Mouse (Mus musculus): ENCODE measurements around the gene Ankrd2. TPM values are rescaled to one million over a fixed set of nuclear protein-coding genes. Genes with fewer than 3 reads are reported as not detected.

Gene Ankrd2
- polyA plus RNA-seq (2015; fragmentation: Nextera tagmentation; extraction: Ambion mirVana): not detected in 2 replicates

DNA sequence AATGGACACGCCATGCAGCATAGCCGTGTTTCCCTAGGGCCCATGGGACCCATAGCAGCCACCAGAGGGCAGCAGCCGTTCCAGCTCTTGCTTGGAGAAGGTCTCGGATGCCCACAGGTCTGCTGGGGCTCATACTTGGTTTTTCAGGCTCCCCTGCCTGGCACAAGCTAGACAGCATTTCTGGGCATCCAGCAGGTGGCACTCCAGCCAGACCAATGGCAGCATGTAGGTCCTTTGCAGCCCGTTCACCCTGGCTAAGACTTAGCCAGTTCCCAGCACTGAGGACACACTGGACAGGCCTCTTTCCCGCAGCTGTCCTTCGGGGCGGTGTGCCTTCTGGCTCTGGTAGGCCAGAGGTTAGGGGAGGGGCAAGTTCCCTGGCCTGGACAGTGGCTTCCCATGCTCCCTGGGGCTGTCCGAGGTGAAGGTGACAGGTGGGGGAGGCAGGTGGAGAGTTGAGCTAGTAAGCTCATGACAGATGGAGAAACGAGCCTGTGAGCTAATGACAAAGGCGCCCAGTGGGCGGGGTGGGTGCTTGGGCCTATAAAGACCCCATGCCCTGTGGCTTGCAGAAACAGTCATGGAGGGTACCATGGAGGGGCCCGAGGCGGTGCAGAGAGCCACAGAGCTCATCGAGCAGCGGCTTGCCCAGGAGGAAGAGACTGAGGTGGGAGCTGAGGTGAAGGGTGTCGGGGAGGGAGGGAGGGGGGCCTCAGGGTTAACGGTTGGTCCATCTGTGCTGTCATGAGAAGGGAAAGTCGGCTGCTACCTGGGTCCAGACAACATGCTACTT lies at the start of gene Ankrd2:
TSS of gene Ankrd2 (plus strand) at position 545 of the 793 bp plus-strand sequence.
- H3K4me3 ChIP-seq: no peak within 1 kb of the TSS
- no peaks in the 10 kb centered on the region for H3K9me3 ChIP-seq
- H3K9ac ChIP-seq: no peak within 1 kb of the TSS
- H3K27ac ChIP-seq (replicated peaks): no peak within 1 kb of the TSS
- H3K4me2 ChIP-seq: no peak within 1 kb of the TSS
- peaks cover 21% of the 10 kb centered on the region for H3K27me3 ChIP-seq (replicated peaks)
- peaks cover 24% of the 10 kb centered on the region for H3K4me1 ChIP-seq
- 0 out of 2 replicates have a peak, but pooled peaks have one; percentile 34 for ATAC-seq (ENCODE audit: extremely low read depth, insufficient number of reproducible peaks, low FRiP score, low TSS enrichment)
- peaks cover 27% of the 10 kb centered on the region for H3K36me3 ChIP-seq
- WGBS: 62% methylated on average over 19 of the region's 19 CpGs

DNA sequence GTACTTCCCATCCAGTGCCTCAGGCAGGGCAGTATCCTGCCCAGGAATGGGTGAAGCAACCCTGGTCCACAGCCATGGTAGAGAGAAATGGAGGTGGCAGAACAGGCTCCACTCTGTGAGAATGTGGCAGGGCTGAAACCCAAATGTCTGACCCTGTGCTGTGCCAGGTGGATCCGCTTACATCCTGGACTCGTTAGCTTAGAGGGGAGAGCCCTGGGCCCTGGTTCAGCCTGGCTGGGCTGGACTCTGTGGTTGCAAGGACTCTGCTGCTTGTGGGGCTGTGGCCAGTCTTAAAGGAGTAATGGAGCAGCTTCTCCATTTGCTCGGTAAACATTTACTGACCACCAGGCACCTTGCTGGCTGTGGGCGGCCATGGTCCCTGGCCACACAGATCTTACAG lies 48.6 kb upstream of the Ankrd2 start:
- ATAC-seq (ENCODE audit: extremely low read depth, insufficient number of reproducible peaks, low FRiP score, low TSS enrichment): no peak
- WGBS: 85% methylated on average over 4 of the region's 4 CpGs

DNA sequence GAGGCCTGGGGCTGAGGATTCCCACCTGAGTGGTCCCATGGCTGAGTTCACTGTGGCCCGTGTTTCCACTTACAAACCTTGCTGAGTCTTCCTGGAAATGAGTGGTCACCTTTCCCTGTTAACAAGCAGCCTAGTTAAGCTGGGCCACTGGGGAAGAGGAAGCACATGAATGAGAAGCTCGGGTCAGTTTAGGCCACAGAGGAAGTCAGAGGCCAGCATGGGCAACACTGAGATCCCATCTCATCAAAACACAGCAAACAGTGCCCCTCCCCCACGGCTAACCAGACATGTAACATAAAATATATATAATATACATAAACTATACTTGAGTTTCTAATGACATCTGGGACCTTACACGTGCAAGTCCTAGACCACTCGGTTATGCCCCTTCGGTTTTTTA lies 46.0 kb upstream of the Ankrd2 start:
- ATAC-seq (ENCODE audit: extremely low read depth, insufficient number of reproducible peaks, low FRiP score, low TSS enrichment): no peak
- WGBS: 76% methylated on average over 6 of the region's 6 CpGs
- Histone ChIP-seq H3K9me3 (no peaks in the 10 kb centered on the region), H3K27ac (replicated peaks) (no peak overlapping the region), H3K4me1 (peaks cover 25% of the 10 kb centered on the region), H3K27me3 (replicated peaks) (no peaks in the 10 kb centered on the region), H3K4me2 (no peak overlapping the region), H3K36me3 (no peaks in the 10 kb centered on the region), H3K9ac (no peak overlapping the region), H3K4me3 (no peak overlapping the region)

More for the DNA sequence above, 48.6 kb upstream of the Ankrd2 start:
- Histone ChIP-seq H3K4me2 (no peak overlapping the region), H3K27ac (replicated peaks) (no peak overlapping the region), H3K4me3 (no peak overlapping the region), H3K9ac (no peak overlapping the region), H3K4me1 (peaks cover 24% of the 10 kb centered on the region), H3K27me3 (replicated peaks) (no peaks in the 10 kb centered on the region), H3K36me3 (no peaks in the 10 kb centered on the region), H3K9me3 (no peaks in the 10 kb centered on the region)

DNA sequence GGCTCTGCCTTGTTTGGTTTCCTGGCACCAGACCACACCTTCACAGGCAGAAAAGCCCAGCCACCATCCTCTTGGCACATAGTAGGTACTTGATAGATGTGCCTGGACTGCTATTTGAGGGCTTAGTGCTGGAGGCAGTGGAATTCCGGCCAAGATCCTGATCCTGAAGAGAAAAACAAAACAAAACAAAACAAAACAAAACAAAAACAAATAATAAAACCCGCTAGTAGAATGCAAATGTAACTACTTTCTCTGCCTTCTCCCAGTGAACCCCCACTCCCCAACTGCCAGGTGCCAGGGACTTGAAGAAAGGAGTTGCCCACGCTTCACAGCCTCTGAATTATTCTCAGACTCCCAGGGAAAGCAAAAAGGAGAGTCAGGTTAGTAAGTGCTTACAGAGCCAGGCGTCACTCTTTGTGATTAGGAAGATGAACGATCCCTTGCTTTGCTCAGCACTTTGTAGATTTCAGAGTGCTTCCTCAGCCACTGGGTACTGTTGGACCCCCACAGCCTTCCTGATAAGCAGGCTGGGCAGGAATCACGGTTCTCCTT lies 43.8 kb upstream of the Ankrd2 start:
- no peak overlapping the region for H3K4me2 ChIP-seq
- H3K9ac ChIP-seq: peak overlapping the region; percentile 29; the same call in 1 of the 2 replicates
- no peaks in the 10 kb centered on the region for H3K36me3 ChIP-seq
- H3K4me3 ChIP-seq: no peak overlapping the region
- peaks cover 45% of the 10 kb centered on the region for H3K4me1 ChIP-seq
- no peak for ATAC-seq (ENCODE audit: extremely low read depth, insufficient number of reproducible peaks, low FRiP score, low TSS enrichment)
- H3K27me3 ChIP-seq (replicated peaks): no peaks in the 10 kb centered on the region
- WGBS: 38% methylated on average over 6 of the region's 6 CpGs
- no peaks in the 10 kb centered on the region for H3K9me3 ChIP-seq
- H3K27ac ChIP-seq (replicated peaks): no peak overlapping the region

DNA sequence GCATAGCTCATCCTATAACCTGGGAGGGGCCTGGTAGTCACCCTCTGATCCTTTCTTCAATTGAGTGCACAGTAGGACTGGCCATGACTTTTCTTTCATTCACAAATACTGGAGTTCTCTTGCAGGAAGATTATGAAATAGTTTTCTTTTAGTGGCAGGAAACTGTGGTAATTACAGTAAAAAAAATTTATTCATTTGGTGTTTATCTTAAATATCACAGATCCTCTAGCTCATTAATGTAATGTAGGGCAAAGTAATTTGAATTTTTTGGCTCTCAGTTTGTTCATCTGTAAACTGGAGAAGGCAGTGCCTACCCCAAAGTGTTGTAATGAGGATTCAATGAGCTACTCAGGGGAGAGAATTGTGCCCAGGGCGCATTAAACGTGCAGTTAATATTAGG lies 42.8 kb upstream of the Ankrd2 start:
- no peak overlapping the region for H3K4me2 ChIP-seq
- no peak overlapping the region for H3K9ac ChIP-seq
- no peaks in the 10 kb centered on the region for H3K9me3 ChIP-seq
- H3K4me1 ChIP-seq: peaks cover 53% of the 10 kb centered on the region
- no peak for ATAC-seq (ENCODE audit: extremely low read depth, insufficient number of reproducible peaks, low FRiP score, low TSS enrichment)
- no peaks in the 10 kb centered on the region for H3K36me3 ChIP-seq
- no peaks in the 10 kb centered on the region for H3K27me3 ChIP-seq (replicated peaks)
- 87% methylated on average over 2 of the region's 2 CpGs for WGBS
- no peak overlapping the region for H3K27ac ChIP-seq (replicated peaks)
- H3K4me3 ChIP-seq: no peak overlapping the region

DNA sequence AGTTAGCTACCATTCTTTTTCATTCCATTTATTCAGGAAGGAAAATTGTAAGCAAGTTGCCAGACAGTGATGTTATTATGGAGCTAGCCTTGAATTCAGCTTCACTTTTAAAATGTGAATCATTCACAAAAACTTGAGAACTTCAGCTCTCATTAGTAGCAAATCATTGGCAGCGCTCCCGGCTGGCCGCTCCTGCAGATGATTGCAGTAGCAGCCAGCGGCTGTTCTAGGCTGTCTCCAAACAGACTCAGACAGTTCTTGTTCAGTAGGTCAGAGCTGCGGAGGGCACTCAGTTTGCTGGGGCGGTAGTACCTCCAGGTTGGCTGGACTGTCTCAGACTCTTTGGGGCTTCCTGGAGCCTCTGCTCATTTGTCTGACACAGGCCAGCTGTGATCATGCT lies 42.3 kb upstream of the Ankrd2 start:
- Histone ChIP-seq H3K9ac (no peak overlapping the region), H3K36me3 (no peaks in the 10 kb centered on the region), H3K27ac (replicated peaks) (0 out of 2 replicates have a peak overlapping the region, but pooled peaks have one; percentile 10), H3K9me3 (no peaks in the 10 kb centered on the region), H3K4me1 (peaks cover 56% of the 10 kb centered on the region), H3K27me3 (replicated peaks) (no peaks in the 10 kb centered on the region), H3K4me2 (no peak overlapping the region), H3K4me3 (no peak overlapping the region)
- ATAC-seq (ENCODE audit: extremely low read depth, insufficient number of reproducible peaks, low FRiP score, low TSS enrichment): no peak
- 50% methylated on average over 6 of the region's 6 CpGs for WGBS

DNA sequence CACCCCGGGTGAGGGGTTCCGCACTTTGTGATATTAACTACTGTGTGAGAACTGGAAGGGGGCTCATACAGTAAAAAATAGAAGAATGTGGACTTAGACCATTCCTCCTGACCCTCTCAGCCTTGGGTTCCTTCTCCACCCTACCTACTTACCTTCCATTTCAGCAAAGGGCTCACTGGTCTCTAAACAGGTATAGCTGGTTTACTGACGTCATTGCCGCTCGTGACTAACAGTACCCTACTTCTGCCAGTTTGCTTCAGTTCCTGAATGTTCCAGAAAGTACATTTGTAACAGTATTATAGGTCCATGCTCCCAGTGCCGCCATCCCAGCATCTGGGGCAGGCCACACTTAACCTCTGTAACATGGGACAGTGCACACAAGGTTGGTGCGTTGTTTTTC lies 41.8 kb upstream of the Ankrd2 start:
- ATAC-seq (ENCODE audit: extremely low read depth, insufficient number of reproducible peaks, low FRiP score, low TSS enrichment): no peak

DNA sequence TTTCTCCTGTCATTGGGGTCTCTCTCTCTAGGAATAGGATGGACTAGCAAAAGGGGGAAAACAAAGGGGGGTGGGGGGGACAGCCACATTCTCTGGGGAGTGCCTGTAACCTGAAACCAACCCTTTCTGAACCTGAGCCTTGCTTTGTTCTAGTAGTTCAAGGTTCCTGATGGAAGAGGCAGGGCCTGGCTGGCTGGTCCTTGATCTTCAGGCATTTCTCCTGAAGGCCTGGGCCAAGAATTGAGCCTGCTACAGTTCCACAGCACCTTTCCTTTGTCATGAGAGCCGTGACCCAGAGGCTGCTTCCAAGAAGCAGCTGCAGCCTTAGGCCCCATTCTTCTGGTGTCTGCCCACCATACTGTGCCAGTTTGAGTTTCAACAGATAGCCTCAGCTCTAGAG lies 40.3 kb upstream of the Ankrd2 start:
- Histone ChIP-seq H3K4me3 (no peak overlapping the region), H3K27ac (replicated peaks) (no peak overlapping the region), H3K4me2 (no peak overlapping the region), H3K27me3 (replicated peaks) (no peaks in the 10 kb centered on the region), H3K4me1 (peaks cover 73% of the 10 kb centered on the region), H3K9me3 (no peaks in the 10 kb centered on the region), H3K36me3 (no peaks in the 10 kb centered on the region), H3K9ac (no peak overlapping the region)
- whole genome bisulfite sequencing: 55% methylated on average over 1 of the region's 1 CpGs
- ATAC-seq (ENCODE audit: extremely low read depth, insufficient number of reproducible peaks, low FRiP score, low TSS enrichment): no peak

More for the DNA sequence above, 41.8 kb upstream of the Ankrd2 start:
- Histone ChIP-seq H3K27me3 (replicated peaks) (no peaks in the 10 kb centered on the region), H3K27ac (replicated peaks) (no peak overlapping the region), H3K9me3 (no peaks in the 10 kb centered on the region), H3K4me1 (peaks cover 61% of the 10 kb centered on the region), H3K9ac (no peak overlapping the region), H3K36me3 (no peaks in the 10 kb centered on the region), H3K4me3 (no peak overlapping the region), H3K4me2 (no peak overlapping the region)
- 85% methylated on average over 7 of the region's 7 CpGs for WGBS

DNA sequence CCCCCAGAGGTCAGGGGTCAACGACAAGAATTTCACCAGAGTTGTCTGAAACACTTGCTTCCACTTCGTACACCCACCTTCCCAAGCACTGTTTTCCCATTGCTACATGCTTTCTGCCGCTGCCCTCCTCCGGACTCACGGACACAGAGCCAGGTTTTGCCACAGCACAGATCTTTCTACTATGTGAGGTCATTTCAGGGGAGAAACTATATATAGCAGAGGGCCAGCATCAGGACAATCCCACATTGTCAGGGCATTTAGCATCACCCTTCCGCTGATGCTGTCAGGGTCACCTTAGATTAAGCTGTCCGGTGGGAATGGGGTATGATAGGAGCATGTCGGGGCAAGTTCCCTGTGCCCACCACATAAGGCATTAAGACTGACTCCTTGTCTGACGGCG lies 38.7 kb upstream of the Ankrd2 start:
- Histone ChIP-seq H3K4me1 (peaks cover 76% of the 10 kb centered on the region), H3K4me3 (no peak overlapping the region), H3K9me3 (no peaks in the 10 kb centered on the region), H3K9ac (peak overlapping the region; percentile 25), H3K4me2 (peak overlapping the region; percentile 13; the same call in 1 of the 2 replicates), H3K36me3 (no peaks in the 10 kb centered on the region), H3K27me3 (replicated peaks) (no peaks in the 10 kb centered on the region), H3K27ac (replicated peaks) (peak overlapping the region; percentile 46)
- 39% methylated on average over 10 of the region's 10 CpGs for WGBS
- ATAC-seq (ENCODE audit: extremely low read depth, insufficient number of reproducible peaks, low FRiP score, low TSS enrichment): no peak

DNA sequence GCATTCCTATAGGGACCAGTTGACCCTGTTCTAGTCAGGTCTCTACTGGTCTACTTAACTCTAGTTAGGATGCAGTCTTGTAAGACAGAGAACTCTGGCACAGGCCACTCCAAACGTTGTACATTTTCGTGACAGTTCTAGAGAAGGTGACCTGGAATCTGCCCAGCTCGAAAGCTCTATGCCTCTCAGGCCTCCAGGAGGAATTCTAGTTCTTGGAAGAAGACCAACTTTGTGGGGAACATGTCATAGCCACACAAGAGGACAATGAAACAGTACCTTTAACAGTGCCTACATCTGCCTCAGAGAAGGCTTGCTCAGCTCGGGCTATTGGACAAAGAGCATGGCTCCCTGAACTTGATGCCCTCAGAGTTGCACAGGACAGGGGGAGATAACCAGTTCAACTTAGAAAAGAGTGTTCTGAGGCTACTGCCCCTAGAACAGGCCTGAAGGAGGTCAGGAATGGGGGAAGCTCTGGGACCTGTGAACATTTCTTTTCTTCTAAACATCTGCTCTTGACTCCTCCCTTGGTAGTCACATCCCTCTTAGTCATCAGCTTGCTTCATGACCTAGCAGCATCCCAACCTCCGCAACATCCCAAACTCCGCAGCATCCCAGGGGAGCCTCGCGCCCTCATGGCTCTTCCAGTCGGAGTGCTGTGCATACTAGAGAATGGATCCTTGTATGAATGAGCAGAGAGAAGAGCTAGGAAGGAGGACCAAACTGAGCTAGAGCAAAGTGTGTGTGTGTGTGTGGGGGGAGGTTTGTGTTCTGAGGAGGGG lies 36.8 kb upstream of the Ankrd2 start:
- WGBS: 70% methylated on average over 9 of the region's 9 CpGs

DNA sequence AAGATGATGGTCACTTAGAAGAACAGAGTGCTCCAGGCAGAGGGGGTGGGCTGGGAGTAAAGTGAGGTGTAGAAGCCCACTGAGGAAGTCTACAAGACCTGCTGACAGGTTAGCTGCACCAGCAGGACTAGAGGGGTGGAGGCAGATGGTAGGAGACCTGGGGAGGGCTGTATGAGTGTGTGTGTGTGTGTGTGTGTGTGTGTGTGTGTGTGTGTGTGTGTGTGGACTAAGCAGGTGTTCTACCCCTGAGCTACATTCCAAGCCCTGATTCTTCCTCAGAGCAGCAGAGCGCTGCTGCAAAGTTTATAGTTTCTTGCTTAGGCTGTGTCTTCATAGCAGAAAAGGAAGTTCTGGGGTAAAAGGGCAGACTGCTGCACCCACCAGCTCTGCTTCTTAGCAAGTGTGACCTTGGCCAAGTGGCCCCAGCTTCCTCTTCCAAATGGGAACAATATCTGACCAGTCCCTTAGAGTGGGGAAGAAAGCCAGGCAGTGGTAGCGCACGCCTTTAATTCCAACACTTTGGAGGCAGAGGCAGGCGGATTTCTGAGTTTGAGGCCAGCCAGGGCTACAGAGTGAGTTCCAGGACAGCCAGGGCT lies 36.0 kb upstream of the Ankrd2 start:
- Histone ChIP-seq H3K4me3 (no peak overlapping the region), H3K9me3 (no peaks in the 10 kb centered on the region), H3K36me3 (no peaks in the 10 kb centered on the region), H3K9ac (no peak overlapping the region), H3K4me2 (no peak overlapping the region), H3K27me3 (replicated peaks) (no peaks in the 10 kb centered on the region), H3K4me1 (peaks cover 73% of the 10 kb centered on the region), H3K27ac (replicated peaks) (peak overlapping the region; percentile 58)
- WGBS: 71% methylated on average over 4 of the region's 4 CpGs
- ATAC-seq (ENCODE audit: extremely low read depth, insufficient number of reproducible peaks, low FRiP score, low TSS enrichment): no peak

More for the DNA sequence above, 36.8 kb upstream of the Ankrd2 start:
- H3K9ac ChIP-seq: no peak overlapping the region
- no peaks in the 10 kb centered on the region for H3K9me3 ChIP-seq
- H3K4me3 ChIP-seq: no peak overlapping the region
- H3K27me3 ChIP-seq (replicated peaks): no peaks in the 10 kb centered on the region
- H3K4me1 ChIP-seq: peaks cover 68% of the 10 kb centered on the region
- ATAC-seq (ENCODE audit: extremely low read depth, insufficient number of reproducible peaks, low FRiP score, low TSS enrichment): no peak
- H3K36me3 ChIP-seq: no peaks in the 10 kb centered on the region
- H3K27ac ChIP-seq (replicated peaks): peak overlapping the region; percentile 58
- H3K4me2 ChIP-seq: no peak overlapping the region
